Mouse (Mus musculus) heart, embryonic 13.5 days (tissue): ENCODE results near the gene Luc7l2. TPM values are rescaled to one million over a fixed set of nuclear protein-coding genes. Genes with fewer than 3 reads are reported as not detected.

Source experiments
- ATAC-seq: fragments of 200-750 bp; cut with Nextera tagmentation; 2 replicates; pipeline ENCODE4 v1.8.0; 2017; ENCODE audit warnings: moderate TSS enrichment; ENCODE audit not compliant: insufficient number of reproducible peaks, low FRiP score, low TSS enrichment; ENCODE audit errors: extremely low read depth
- H3K27ac ChIP-seq: fragments of 300-500 bp; sonication (generic); replicated peaks from 2 replicates; pipeline ENCODE4 v1.5.1; 2015; ENCODE audit warnings: moderate library complexity, mild to moderate bottlenecking, inconsistent platforms
- H3K27me3 ChIP-seq: fragments of 300-500 bp; sonication (generic); replicated peaks from 2 replicates; pipeline ENCODE4 v1.6.1; 2015; ENCODE audit warnings: mild to moderate bottlenecking, inconsistent platforms
- H3K36me3 ChIP-seq: fragments of 300-500 bp; sonication (generic); 2 replicates; pipeline ENCODE4 v1.6.1; 2015; ENCODE audit warnings: mild to moderate bottlenecking, inconsistent platforms
- H3K4me1 ChIP-seq: fragments of 300-500 bp; sonication (generic); 2 replicates; pipeline ENCODE4 v1.6.1; 2015; ENCODE audit warnings: inconsistent platforms
- H3K4me2 ChIP-seq: fragments of 300-500 bp; sonication (generic); 2 replicates; pipeline ENCODE4 v1.6.1; 2015; ENCODE audit warnings: inconsistent platforms, mild to moderate bottlenecking, moderate library complexity
- H3K4me3 ChIP-seq: fragments of 300-500 bp; sonication (generic); 2 replicates; pipeline ENCODE4 v1.5.1; 2015; ENCODE audit warnings: moderate library complexity, mild to moderate bottlenecking, inconsistent platforms
- H3K9ac ChIP-seq: fragments of 300-500 bp; sonication (generic); 2 replicates; pipeline ENCODE4 v1.6.1; 2015; ENCODE audit warnings: inconsistent platforms, mild to moderate bottlenecking, moderate library complexity
- H3K9me3 ChIP-seq: fragments of 300-500 bp; sonication (generic); 2 replicates; pipeline ENCODE4 v1.6.1; 2016; ENCODE audit warnings: inconsistent platforms
- whole genome bisulfite sequencing: fragments of 180-500 bp; shearing (Covaris S2); methylation state at CpG from one replicate; pipeline ENCODE4 v1.1.7; 2015; ENCODE audit warnings: mixed read lengths; 5-methylcytosine and 5-hydroxymethylcytosine counted together
- polyA plus RNA-seq: library from polyadenylated mRNA; unstranded; fragments of >200 nt; fragmentation: Nextera tagmentation; extraction: Ambion mirVana; gene quantifications from 2 replicates; pipeline ENCODE4 v1.2.1, GENCODE M21; 2015

Luc7l2 gene
- polyA plus RNA-seq, 1 experiment from 2014 or later: 26.0 TPM

GRCm38 (mm10) chr6:38634461-38634860, 83.3 kb downstream of the Luc7l2 start:
- Histone ChIP-seq H3K4me3 (no peak overlapping the region), H3K9me3 (no peaks in the 10 kb centered on the region), H3K27ac (no peak overlapping the region), H3K9ac (no peak overlapping the region), H3K4me1 (peaks cover 23% of the 10 kb centered on the region), H3K27me3 (peaks cover 70% of the 10 kb centered on the region), H3K36me3 (no peaks in the 10 kb centered on the region), H3K4me2 (no peak overlapping the region)
- ATAC-seq: no peak
- 81% methylated on average over 8 of the region's 8 CpGs for WGBS

DNA sequence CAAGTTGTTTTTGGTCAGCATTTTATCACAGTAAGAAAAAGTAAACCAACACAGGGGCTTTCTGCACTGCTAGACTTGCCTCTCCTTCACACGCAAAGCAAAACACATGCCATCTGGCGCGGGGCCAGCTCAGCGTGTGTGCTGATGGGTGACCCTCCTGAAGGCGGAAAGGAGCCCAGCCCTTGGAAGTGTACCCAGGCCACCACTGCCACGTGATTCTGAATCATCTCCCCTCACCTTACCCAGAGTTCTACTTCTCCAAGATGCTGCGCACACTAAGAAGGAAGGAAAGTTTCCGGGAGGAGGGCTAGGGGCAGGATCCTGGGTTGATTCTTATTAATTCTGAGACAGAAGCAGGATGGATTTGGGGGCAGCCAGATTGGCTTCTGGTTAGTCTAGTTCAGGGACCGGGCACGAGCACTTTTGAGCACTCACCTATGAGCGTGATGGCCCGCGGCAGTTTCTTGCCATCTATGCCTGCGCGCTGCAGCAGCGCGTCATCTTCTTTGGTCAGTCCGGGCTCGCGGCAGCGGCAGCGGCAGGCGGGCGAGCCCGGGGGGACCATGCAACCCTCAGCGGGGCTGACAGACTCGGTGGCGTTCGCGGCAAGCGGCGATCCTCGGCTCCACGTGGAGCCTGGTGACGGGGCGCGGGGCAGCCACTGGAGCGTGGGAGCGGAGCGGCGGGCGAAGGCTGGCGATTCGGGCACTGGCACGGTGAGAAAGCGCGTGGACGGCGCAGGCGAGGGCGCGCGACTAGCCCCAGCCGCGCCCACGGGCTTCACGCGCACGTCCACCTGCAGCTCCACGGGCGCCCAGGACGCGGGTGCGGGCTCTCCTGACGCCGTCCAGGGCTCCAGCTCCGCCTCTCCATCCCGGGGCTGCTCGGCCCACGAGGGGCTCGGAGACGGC, 85.1 kb downstream of the Luc7l2 start:
- no peak for ATAC-seq
- no peak overlapping the region for H3K27ac ChIP-seq
- peak overlapping the region; percentile 96 for H3K4me2 ChIP-seq
- H3K4me3 ChIP-seq: peak overlapping the region; percentile 62
- H3K27me3 ChIP-seq: peaks cover 87% of the 10 kb centered on the region
- peak overlapping the region; percentile 76 for H3K9ac ChIP-seq
- no peaks in the 10 kb centered on the region for H3K36me3 ChIP-seq
- 2% methylated on average over 72 of the region's 72 CpGs for WGBS
- no peaks in the 10 kb centered on the region for H3K9me3 ChIP-seq
- peaks cover 23% of the 10 kb centered on the region for H3K4me1 ChIP-seq

DNA sequence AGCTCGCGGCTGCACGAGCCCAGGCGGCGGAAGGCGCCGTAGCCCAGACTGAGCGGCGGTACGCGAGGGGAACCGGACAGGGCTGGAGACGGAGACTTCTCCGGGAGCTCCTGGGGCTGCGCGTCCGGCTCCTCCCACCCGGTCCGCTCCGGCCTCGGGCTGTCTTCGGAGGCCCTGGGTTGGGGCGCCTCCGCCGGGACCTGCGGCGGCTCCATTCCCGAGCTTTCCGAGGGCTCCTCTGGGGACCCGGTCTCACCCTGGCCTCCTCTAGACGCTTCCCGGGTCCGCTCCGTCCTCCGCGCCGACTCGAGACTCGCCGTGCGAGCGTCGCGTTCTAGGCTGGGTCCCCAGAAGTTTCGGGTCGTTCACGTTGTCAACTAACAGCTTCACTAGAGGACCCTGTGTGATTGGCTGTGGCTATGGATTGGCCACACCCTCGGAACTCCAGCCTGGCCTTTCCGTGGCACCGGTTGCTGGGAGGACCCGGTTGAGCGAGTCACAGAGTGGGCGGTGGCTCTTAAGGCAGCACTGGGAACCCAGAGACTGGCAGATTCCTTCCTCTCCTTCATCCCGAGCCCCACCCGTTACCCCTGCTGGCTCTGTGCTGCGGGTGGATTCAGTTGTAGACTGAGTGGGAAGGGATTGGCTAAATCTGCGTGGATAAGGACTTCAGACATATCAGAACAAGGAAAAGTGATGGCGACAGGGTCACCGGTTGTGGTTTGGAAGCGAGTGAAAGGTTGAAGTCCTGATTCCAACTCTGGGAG, 85.9 kb downstream of the Luc7l2 start, which contains the start of gene Klrg2:
Klrg2 (minus strand) TSS at position 391 of the 767 bp plus-strand sequence.
- H3K4me3 ChIP-seq: peak within 1 kb of the TSS; percentile 62
- peak; percentile 48; the same call in 1 of the 2 replicates for ATAC-seq
- peaks cover 96% of the 10 kb centered on the region for H3K27me3 ChIP-seq
- peak within 1 kb of the TSS; percentile 76 for H3K9ac ChIP-seq
- no peaks in the 10 kb centered on the region for H3K9me3 ChIP-seq
- H3K27ac ChIP-seq: no peak within 1 kb of the TSS
- H3K4me1 ChIP-seq: peaks cover 23% of the 10 kb centered on the region
- WGBS: 2% methylated on average over 60 of the region's 60 CpGs
- no peaks in the 10 kb centered on the region for H3K36me3 ChIP-seq
- peak within 1 kb of the TSS; percentile 96 for H3K4me2 ChIP-seq

- Histone ChIP-seq H3K36me3 (no peaks in the 10 kb centered on the region), H3K27ac (no peak overlapping the region), H3K4me2 (no peak overlapping the region), H3K9me3 (no peaks in the 10 kb centered on the region; the same call in 1 of the 2 replicates), H3K4me1 (peaks cover 33% of the 10 kb centered on the region), H3K4me3 (no peak overlapping the region), H3K9ac (no peak overlapping the region), H3K27me3 (peaks cover 81% of the 10 kb centered on the region)
- no peak for ATAC-seq
- WGBS: 69% methylated on average over 11 of the region's 11 CpGs
Measured at GRCm38 (mm10) chr6:38640401-38640800, 89.3 kb downstream of the Luc7l2 start.

GRCm38 (mm10) chr6:38641228-38641627, 90.1 kb downstream of the Luc7l2 start:
- no peak overlapping the region for H3K9ac ChIP-seq
- no peaks in the 10 kb centered on the region; the same call in 1 of the 2 replicates for H3K9me3 ChIP-seq
- H3K4me2 ChIP-seq: no peak overlapping the region
- H3K36me3 ChIP-seq: no peaks in the 10 kb centered on the region
- H3K27ac ChIP-seq: no peak overlapping the region
- no peak overlapping the region for H3K4me3 ChIP-seq
- ATAC-seq: no peak
- WGBS: 65% methylated on average over 5 of the region's 5 CpGs
- peaks cover 25% of the 10 kb centered on the region for H3K4me1 ChIP-seq
- peaks cover 78% of the 10 kb centered on the region for H3K27me3 ChIP-seq

- Histone ChIP-seq H3K4me2 (no peak overlapping the region), H3K4me1 (peaks cover 21% of the 10 kb centered on the region), H3K27me3 (peaks cover 73% of the 10 kb centered on the region), H3K9me3 (no peaks in the 10 kb centered on the region; the same call in 1 of the 2 replicates), H3K27ac (no peak overlapping the region), H3K36me3 (no peaks in the 10 kb centered on the region), H3K4me3 (no peak overlapping the region), H3K9ac (no peak overlapping the region)
- no peak for ATAC-seq
- 49% methylated on average over 5 of the region's 5 CpGs for WGBS
Measured at GRCm38 (mm10) chr6:38641645-38642044, 90.5 kb downstream of the Luc7l2 start.

GRCm38 (mm10) chr6:38642593-38642992, 91.5 kb downstream of the Luc7l2 start:
- Histone ChIP-seq H3K4me2 (no peak overlapping the region), H3K4me3 (no peak overlapping the region), H3K36me3 (no peaks in the 10 kb centered on the region), H3K27ac (no peak overlapping the region), H3K9ac (no peak overlapping the region), H3K9me3 (no peaks in the 10 kb centered on the region; the same call in 1 of the 2 replicates), H3K4me1 (peaks cover 12% of the 10 kb centered on the region), H3K27me3 (peaks cover 72% of the 10 kb centered on the region)
- 47% methylated on average over 5 of the region's 5 CpGs for WGBS
- no peak for ATAC-seq

- H3K9ac ChIP-seq: no peak overlapping the region
- ATAC-seq: no peak
- no peak overlapping the region for H3K4me2 ChIP-seq
- peaks cover 69% of the 10 kb centered on the region for H3K27me3 ChIP-seq
- H3K9me3 ChIP-seq: no peaks in the 10 kb centered on the region; the same call in 1 of the 2 replicates
- peaks cover 11% of the 10 kb centered on the region; the same call in 1 of the 2 replicates for H3K4me1 ChIP-seq
- WGBS: 70% methylated on average over 3 of the region's 3 CpGs
- H3K4me3 ChIP-seq: no peak overlapping the region
- H3K27ac ChIP-seq: no peak overlapping the region
- H3K36me3 ChIP-seq: no peaks in the 10 kb centered on the region
Measured at GRCm38 (mm10) chr6:38643039-38643438, 91.9 kb downstream of the Luc7l2 start.

DNA sequence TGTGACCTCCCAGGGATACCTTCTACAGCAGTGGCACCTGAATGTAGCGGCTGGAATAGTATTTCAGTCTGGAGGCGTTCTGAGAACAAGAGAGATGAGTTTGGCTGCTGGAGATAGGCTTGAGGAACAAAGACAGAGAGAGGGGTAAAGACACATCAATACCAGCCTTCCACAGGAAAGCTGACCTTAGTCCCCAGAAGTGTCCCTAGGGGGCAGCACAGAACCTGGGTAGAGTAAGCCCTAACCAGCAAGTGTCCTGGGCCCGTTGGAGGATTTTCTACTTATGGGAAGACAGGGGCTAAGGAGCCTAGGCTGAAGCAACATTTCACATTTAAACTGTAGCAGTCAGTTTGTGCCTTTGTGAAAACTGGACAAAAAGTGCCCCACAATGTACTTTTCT, 98.4 kb downstream of the Luc7l2 start:
- H3K4me3 ChIP-seq: no peak overlapping the region
- no peak overlapping the region for H3K9ac ChIP-seq
- WGBS: 68% methylated on average over 3 of the region's 3 CpGs
- no peak overlapping the region for H3K27ac ChIP-seq
- H3K9me3 ChIP-seq: peaks cover 4% of the 10 kb centered on the region; the same call in 1 of the 2 replicates
- H3K4me1 ChIP-seq: no peaks in the 10 kb centered on the region
- no peak overlapping the region for H3K4me2 ChIP-seq
- 0 out of 2 replicates have a peak, but pooled peaks cover 20% of the 10 kb centered on the region for H3K27me3 ChIP-seq
- no peaks in the 10 kb centered on the region for H3K36me3 ChIP-seq
- no peak for ATAC-seq

- H3K4me3 ChIP-seq: no peak overlapping the region
- H3K27me3 ChIP-seq: 0 out of 2 replicates have a peak, but pooled peaks cover 14% of the 10 kb centered on the region
- no peak for ATAC-seq
- H3K36me3 ChIP-seq: no peaks in the 10 kb centered on the region
- H3K27ac ChIP-seq: no peak overlapping the region
- no peak overlapping the region for H3K9ac ChIP-seq
- H3K4me2 ChIP-seq: no peak overlapping the region
- no peaks in the 10 kb centered on the region for H3K4me1 ChIP-seq
- peaks cover 4% of the 10 kb centered on the region; the same call in 1 of the 2 replicates for H3K9me3 ChIP-seq
- WGBS: 38% methylated on average over 14 of the region's 14 CpGs
Measured at GRCm38 (mm10) chr6:38650263-38650937, 99.3 kb downstream of the Luc7l2 start.
